Mouse (Mus musculus) liver, postnatal 0 days (tissue): ENCODE measurements around the gene Hoxa13. TPM values are rescaled to one million over a fixed set of nuclear protein-coding genes. Genes with fewer than 3 reads are reported as not detected.

Experiments used
- ATAC-seq: fragments of 200-750 bp; cut with Nextera tagmentation; 2 replicates; pipeline ENCODE4 v1.8.0; 2017; ENCODE audit warnings: mild to moderate bottlenecking, moderate library complexity
- DNase-seq: peaks from one replicate; pipeline ENCODE4 v3.0.0-alpha.2; 2016
- H3K27ac ChIP-seq: fragments of 300-500 bp; sonication (generic); 2 replicates; pipeline ENCODE4 v1.5.1; 2014; ENCODE audit warnings: antibody characterized with exemption, moderate library complexity, mild to moderate bottlenecking, low read depth
- H3K27me3 ChIP-seq: fragments of 300-500 bp; sonication (generic); 2 replicates; pipeline ENCODE4 v1.6.1; 2014; ENCODE audit warnings: low read length, control low read depth, mixed read lengths; ENCODE audit not compliant: insufficient read depth
- H3K36me3 ChIP-seq: fragments of 300-500 bp; sonication (generic); replicated peaks from 2 replicates; pipeline ENCODE4 v1.6.1; 2014; ENCODE audit warnings: mild to moderate bottlenecking, control low read depth, low read length, moderate library complexity, mixed read lengths; ENCODE audit not compliant: insufficient read depth
- H3K4me1 ChIP-seq: fragments of 300-500 bp; sonication (generic); 2 replicates; pipeline ENCODE4 v1.6.1; 2014; ENCODE audit warnings: antibody characterized with exemption, mild to moderate bottlenecking, control low read depth; ENCODE audit not compliant: insufficient read depth
- H3K4me2 ChIP-seq: fragments of 300-500 bp; sonication (generic); 2 replicates; pipeline ENCODE4 v1.6.1; 2014; ENCODE audit warnings: low read depth, mild to moderate bottlenecking, low read length, moderate library complexity, mixed read lengths
- H3K4me3 ChIP-seq: fragments of 300-500 bp; sonication (generic); 2 replicates; pipeline ENCODE4 v1.5.1; 2014; ENCODE audit warnings: low read depth, low read length
- H3K9ac ChIP-seq: fragments of 300-500 bp; sonication (generic); replicated peaks from 2 replicates; pipeline ENCODE4 v1.6.1; 2014; ENCODE audit warnings: mild to moderate bottlenecking, moderate library complexity
- H3K9me3 ChIP-seq: fragments of 300-500 bp; sonication (generic); 2 replicates; pipeline ENCODE4 v1.6.1; 2016; ENCODE audit warnings: mild to moderate bottlenecking, control low read depth, low read length, mixed read lengths
- CTCF ChIP-seq: sonication (generic); IDR thresholded peaks from 2 replicates; pipeline ENCODE4 v1.5.1; 2016; ENCODE audit warnings: antibody characterized with exemption, low read depth
- EP300 ChIP-seq: IDR thresholded peaks from 2 replicates; pipeline ENCODE4 v1.6.1; 2016; ENCODE audit warnings: antibody characterized with exemption, low read depth, mild to moderate bottlenecking
- WGBS: fragments of 180-500 bp; shearing (Covaris S2); extraction: QIAGEN DNeasy Blood & Tissue Kit; methylation state at CpG from one replicate; pipeline ENCODE4 v1.1.7; 2014; ENCODE audit not compliant: insufficient replicate concordance; 5-methylcytosine and 5-hydroxymethylcytosine counted together
- polyA plus RNA-seq: library from polyadenylated mRNA; unstranded; fragments of >200 nt; fragmentation: Nextera tagmentation; extraction: Ambion mirVana; gene quantifications from 2 replicates; pipeline ENCODE4 v1.2.1, GENCODE M21; 2015

Hoxa13 gene
- polyA plus RNA-seq, 1 experiment from 2014 or later: not detected

GRCm38 (mm10) chr6:52226569-52227257, 34.0 kb downstream of the Hoxa13 start:
- Histone ChIP-seq H3K4me2 (peak overlapping the region; percentile 38), H3K4me1 (0 out of 2 replicates have a peak, but pooled peaks cover 4% of the 10 kb centered on the region), H3K27me3 (peaks cover 97% of the 10 kb centered on the region), H3K9ac (no peak overlapping the region), H3K36me3 (no peaks in the 10 kb centered on the region), H3K27ac (no peak overlapping the region), H3K4me3 (peak overlapping the region; percentile 13; the same call in 1 of the 2 replicates), H3K9me3 (no peaks in the 10 kb centered on the region)
- ATAC-seq: no peak
- DNase-seq: no peak
- WGBS: 11% methylated on average over 26 of the region's 26 CpGs
- no peak for TF ChIP-seq CTCF
- TF ChIP-seq EP300: no peak

GRCm38 (mm10) chr6:52225612-52226568, 34.8 kb downstream of the Hoxa13 start:
- DNase-seq: no peak
- H3K36me3 ChIP-seq: no peaks in the 10 kb centered on the region

GRCm38 (mm10) chr6:52224895-52225611, 35.6 kb downstream of the Hoxa13 start:
- no peaks in the 10 kb centered on the region for H3K36me3 ChIP-seq
- no peak for DNase-seq
- peaks cover 99% of the 10 kb centered on the region for H3K27me3 ChIP-seq
- peak overlapping the region; percentile 38; the same call in 1 of the 2 replicates for H3K4me2 ChIP-seq
- H3K4me3 ChIP-seq: no peak overlapping the region
- no peak overlapping the region for H3K27ac ChIP-seq
- H3K9ac ChIP-seq: no peak overlapping the region
- TF ChIP-seq CTCF (no peak), EP300 (no peak)
- no peak for ATAC-seq
- peaks cover 9% of the 10 kb centered on the region for H3K4me1 ChIP-seq
- WGBS: 3% methylated on average over 36 of the region's 36 CpGs
- H3K9me3 ChIP-seq: no peaks in the 10 kb centered on the region

More at GRCm38 (mm10) chr6:52225612-52226568, 34.8 kb downstream of the Hoxa13 start:
- no peaks in the 10 kb centered on the region for H3K9me3 ChIP-seq
- peaks cover 9% of the 10 kb centered on the region for H3K4me1 ChIP-seq
- 2% methylated on average over 68 of the region's 69 CpGs for WGBS
- H3K4me2 ChIP-seq: peak overlapping the region; percentile 38
- no peak for ATAC-seq
- H3K27ac ChIP-seq: no peak overlapping the region
- H3K9ac ChIP-seq: no peak overlapping the region
- H3K4me3 ChIP-seq: peak overlapping the region; percentile 13; the same call in 1 of the 2 replicates
- TF ChIP-seq CTCF: no peak
- no peak for TF ChIP-seq EP300
- peaks cover 99% of the 10 kb centered on the region for H3K27me3 ChIP-seq

- Histone ChIP-seq H3K27ac (no peak overlapping the region), H3K4me1 (peaks cover 9% of the 10 kb centered on the region), H3K9ac (no peak overlapping the region), H3K27me3 (peaks cover 99% of the 10 kb centered on the region), H3K36me3 (no peaks in the 10 kb centered on the region), H3K9me3 (no peaks in the 10 kb centered on the region), H3K4me3 (0 out of 2 replicates have a peak overlapping the region, but pooled peaks have one; percentile 3), H3K4me2 (no peak overlapping the region)
- ATAC-seq: no peak
- no peak for TF ChIP-seq CTCF
- no peak for TF ChIP-seq EP300
- WGBS: 7% methylated on average over 24 of the region's 24 CpGs
- no peak for DNase-seq
Observed at GRCm38 (mm10) chr6:52223939-52224760, 36.5 kb downstream of the Hoxa13 start.

DNA sequence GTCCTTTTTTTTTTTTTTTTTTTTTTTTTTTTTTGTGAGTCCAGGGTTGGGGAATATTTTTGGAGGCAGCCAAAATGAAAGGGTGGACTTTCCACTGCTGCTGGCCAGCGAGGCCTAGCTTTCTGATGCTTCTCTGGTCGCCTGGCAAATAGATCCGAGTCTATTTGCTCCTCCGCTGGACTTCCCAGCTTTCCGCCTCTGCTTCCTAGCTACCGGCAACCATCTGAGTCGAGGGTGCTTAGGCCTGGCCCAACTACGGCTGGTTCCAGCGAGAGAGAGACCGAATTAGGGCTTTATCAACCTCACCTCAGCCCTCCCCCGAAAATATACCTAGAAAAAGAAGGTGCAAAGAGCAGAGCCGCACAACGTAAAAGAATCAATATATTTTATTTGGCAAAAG, 38.0 kb downstream of the Hoxa13 start:
- DNase-seq: no peak
- Histone ChIP-seq H3K9ac (no peak overlapping the region), H3K4me1 (peaks cover 9% of the 10 kb centered on the region), H3K4me2 (no peak overlapping the region), H3K27me3 (peaks cover 100% of the 10 kb centered on the region), H3K9me3 (no peaks in the 10 kb centered on the region), H3K4me3 (no peak overlapping the region), H3K36me3 (no peaks in the 10 kb centered on the region), H3K27ac (no peak overlapping the region)
- TF ChIP-seq CTCF (no peak), EP300 (no peak)
- WGBS: 24% methylated on average over 13 of the region's 13 CpGs
- ATAC-seq: no peak
